Mouse (Mus musculus) thymus, adult 2 months (tissue): ENCODE measurements around the gene Tapt1.

Source experiments
- CTCF ChIP-seq: fragments of 200-500 bp; IDR thresholded peaks from 2 replicates; pipeline ENCODE4 v1.5.1; 2012; ENCODE audit warnings: mild to moderate bottlenecking, control low read depth, low read length, moderate library complexity, borderline replicate concordance; ENCODE audit not compliant: control insufficient read depth, poor library complexity, insufficient read depth; ENCODE audit errors: extremely low read depth
- POLR2A ChIP-seq: fragments of 200-500 bp; IDR thresholded peaks from 2 replicates; pipeline ENCODE4 v1.6.1; 2012; ENCODE audit warnings: mild to moderate bottlenecking, low read length, control low read depth, moderate library complexity; ENCODE audit not compliant: control insufficient read depth, poor library complexity, insufficient read depth; ENCODE audit errors: extremely low read depth

GRCm38 (mm10) chr5:44257401-44257800 lies 31.0 kb upstream of the Tapt1 start:
- TF ChIP-seq CTCF: no peak
- TF ChIP-seq POLR2A: no peak
